Mouse (Mus musculus): ENCODE data around the gene Sirt2. TPM values are rescaled to one million over a fixed set of nuclear protein-coding genes. Genes with fewer than 3 reads are reported as not detected.

The Sirt2 gene
- polyA plus RNA-seq, 1 experiment from 2014 or later: 106 TPM

GRCm38 (mm10) chr7:28758623-28759022, 7.9 kb upstream of the Sirt2 start:
- Histone ChIP-seq H3K4me3 (replicated peaks; ENCODE audit: low read length) (no peak overlapping the region), H3K27ac (no peak overlapping the region), H3K36me3 (replicated peaks; ENCODE audit: control insufficient read depth, insufficient read depth) (peaks cover 50% of the 10 kb centered on the region), H3K4me2 (replicated peaks) (no peak overlapping the region), H3K9ac (no peak overlapping the region), H3K4me1 (replicated peaks; ENCODE audit: control insufficient read depth, insufficient read depth, low read length) (peaks cover 5% of the 10 kb centered on the region), H3K9me3 (ENCODE audit: control insufficient read depth, low read length) (no peaks in the 10 kb centered on the region), H3K27me3 (ENCODE audit: control insufficient read depth, insufficient read depth, low read length) (no peaks in the 10 kb centered on the region)
- WGBS: 80% methylated on average over 13 of the region's 13 CpGs
- DNase-seq (ENCODE audit: low spot score): no peak
- no peak for ATAC-seq (ENCODE audit: low FRiP score)

- no peak for ATAC-seq (ENCODE audit: low FRiP score)
- Histone ChIP-seq H3K4me3 (replicated peaks; ENCODE audit: low read length) (no peak overlapping the region), H3K9ac (no peak overlapping the region), H3K27ac (no peak overlapping the region), H3K4me1 (replicated peaks; ENCODE audit: control insufficient read depth, insufficient read depth, low read length) (peaks cover 12% of the 10 kb centered on the region), H3K36me3 (replicated peaks; ENCODE audit: control insufficient read depth, insufficient read depth) (peaks cover 49% of the 10 kb centered on the region), H3K4me2 (replicated peaks) (no peak overlapping the region), H3K9me3 (ENCODE audit: control insufficient read depth, low read length) (no peaks in the 10 kb centered on the region), H3K27me3 (ENCODE audit: control insufficient read depth, insufficient read depth, low read length) (no peaks in the 10 kb centered on the region)
- WGBS: 92% methylated on average over 9 of the region's 9 CpGs
- no peak for DNase-seq (ENCODE audit: low spot score)
Measured at GRCm38 (mm10) chr7:28761907-28762306, 4.6 kb upstream of the Sirt2 start.

GRCm38 (mm10) chr7:28765211-28765610, 1.3 kb upstream of the Sirt2 start:
- Histone ChIP-seq H3K9ac (peak overlapping the region; percentile 71; the same call in 1 of the 2 replicates), H3K9me3 (ENCODE audit: control insufficient read depth, low read length) (no peaks in the 10 kb centered on the region), H3K4me3 (replicated peaks; ENCODE audit: low read length) (peak overlapping the region; percentile 64; the same call in 1 of the 2 replicates), H3K4me2 (replicated peaks) (peak overlapping the region; percentile 58; the same call in 1 of the 2 replicates), H3K4me1 (replicated peaks; ENCODE audit: control insufficient read depth, insufficient read depth, low read length) (peaks cover 26% of the 10 kb centered on the region), H3K27ac (no peak overlapping the region), H3K27me3 (ENCODE audit: control insufficient read depth, insufficient read depth, low read length) (no peaks in the 10 kb centered on the region), H3K36me3 (replicated peaks; ENCODE audit: control insufficient read depth, insufficient read depth) (peaks cover 31% of the 10 kb centered on the region)
- ATAC-seq (ENCODE audit: low FRiP score) (no peak), DNase-seq (ENCODE audit: low spot score) (no peak)
- 86% methylated on average over 6 of the region's 6 CpGs for WGBS

- H3K36me3 ChIP-seq (replicated peaks; ENCODE audit: control insufficient read depth, insufficient read depth): peaks cover 14% of the 10 kb centered on the region
- peak overlapping the region; percentile 75 for H3K9ac ChIP-seq
- H3K4me2 ChIP-seq (replicated peaks): peak overlapping the region; percentile 74
- DNase-seq (ENCODE audit: low spot score): peak; percentile 52
- ATAC-seq (ENCODE audit: low FRiP score): peak; percentile 7
- H3K4me3 ChIP-seq (replicated peaks; ENCODE audit: low read length): peak overlapping the region; percentile 64
- WGBS: 8% methylated on average over 14 of the region's 14 CpGs
- no peaks in the 10 kb centered on the region for H3K9me3 ChIP-seq (ENCODE audit: control insufficient read depth, low read length)
- H3K4me1 ChIP-seq (replicated peaks; ENCODE audit: control insufficient read depth, insufficient read depth, low read length): peaks cover 26% of the 10 kb centered on the region
- H3K27ac ChIP-seq: no peak overlapping the region
- H3K27me3 ChIP-seq (ENCODE audit: control insufficient read depth, insufficient read depth, low read length): no peaks in the 10 kb centered on the region
Measured at GRCm38 (mm10) chr7:28766910-28767309, 375 bp downstream of the Sirt2 start.

GRCm38 (mm10) chr7:28767462-28767965, 979 bp downstream of the Sirt2 start, which contains the start of gene Nfkbib:
Nfkbib (minus strand) TSS chr7:28767512.
- peak within 1 kb of the TSS; percentile 64 for H3K4me3 ChIP-seq (replicated peaks; ENCODE audit: low read length)
- H3K27ac ChIP-seq: no peak within 1 kb of the TSS
- 72% methylated on average over 7 of the region's 7 CpGs for WGBS
- no peak for ATAC-seq (ENCODE audit: low FRiP score)
- H3K4me2 ChIP-seq (replicated peaks): peak within 1 kb of the TSS; percentile 74
- H3K9ac ChIP-seq: peak within 1 kb of the TSS; percentile 75
- H3K27me3 ChIP-seq (ENCODE audit: control insufficient read depth, insufficient read depth, low read length): no peaks in the 10 kb centered on the region
- DNase-seq (ENCODE audit: low spot score): no peak
- H3K4me1 ChIP-seq (replicated peaks; ENCODE audit: control insufficient read depth, insufficient read depth, low read length): peaks cover 26% of the 10 kb centered on the region
- H3K36me3 ChIP-seq (replicated peaks; ENCODE audit: control insufficient read depth, insufficient read depth): peaks cover 10% of the 10 kb centered on the region; the same call in 1 of the 2 replicates
- no peaks in the 10 kb centered on the region for H3K9me3 ChIP-seq (ENCODE audit: control insufficient read depth, low read length)

GRCm38 (mm10) chr7:28769414-28769958, 3.0 kb downstream of the Sirt2 start:
- WGBS: 91% methylated on average over 9 of the region's 9 CpGs
- Histone ChIP-seq H3K4me2 (replicated peaks) (no peak overlapping the region), H3K9ac (no peak overlapping the region), H3K36me3 (replicated peaks; ENCODE audit: control insufficient read depth, insufficient read depth) (no peaks in the 10 kb centered on the region; the same call in 1 of the 2 replicates), H3K27ac (no peak overlapping the region), H3K27me3 (ENCODE audit: control insufficient read depth, insufficient read depth, low read length) (no peaks in the 10 kb centered on the region), H3K9me3 (ENCODE audit: control insufficient read depth, low read length) (no peaks in the 10 kb centered on the region), H3K4me1 (replicated peaks; ENCODE audit: control insufficient read depth, insufficient read depth, low read length) (peaks cover 31% of the 10 kb centered on the region), H3K4me3 (replicated peaks; ENCODE audit: low read length) (no peak overlapping the region)
- DNase-seq (ENCODE audit: low spot score) (no peak), ATAC-seq (ENCODE audit: low FRiP score) (no peak)

GRCm38 (mm10) chr7:28770309-28770708, 3.8 kb downstream of the Sirt2 start:
- Histone ChIP-seq H3K4me1 (replicated peaks; ENCODE audit: control insufficient read depth, insufficient read depth, low read length) (peaks cover 25% of the 10 kb centered on the region), H3K27ac (no peak overlapping the region), H3K36me3 (replicated peaks; ENCODE audit: control insufficient read depth, insufficient read depth) (no peaks in the 10 kb centered on the region; the same call in 1 of the 2 replicates), H3K27me3 (ENCODE audit: control insufficient read depth, insufficient read depth, low read length) (no peaks in the 10 kb centered on the region), H3K9me3 (ENCODE audit: control insufficient read depth, low read length) (no peaks in the 10 kb centered on the region), H3K9ac (no peak overlapping the region), H3K4me2 (replicated peaks) (no peak overlapping the region), H3K4me3 (replicated peaks; ENCODE audit: low read length) (no peak overlapping the region)
- 95% methylated on average over 3 of the region's 3 CpGs for WGBS
- DNase-seq (ENCODE audit: low spot score): no peak
- no peak for ATAC-seq (ENCODE audit: low FRiP score)

- Histone ChIP-seq H3K4me2 (replicated peaks) (no peak overlapping the region), H3K27ac (no peak overlapping the region), H3K27me3 (ENCODE audit: control insufficient read depth, insufficient read depth, low read length) (no peaks in the 10 kb centered on the region), H3K36me3 (replicated peaks; ENCODE audit: control insufficient read depth, insufficient read depth) (peaks cover 5% of the 10 kb centered on the region), H3K9ac (no peak overlapping the region), H3K9me3 (ENCODE audit: control insufficient read depth, low read length) (no peaks in the 10 kb centered on the region), H3K4me1 (replicated peaks; ENCODE audit: control insufficient read depth, insufficient read depth, low read length) (peaks cover 20% of the 10 kb centered on the region; the same call in 1 of the 2 replicates), H3K4me3 (replicated peaks; ENCODE audit: low read length) (no peak overlapping the region)
- ATAC-seq (ENCODE audit: low FRiP score): no peak
- no peak for DNase-seq (ENCODE audit: low spot score)
- 93% methylated on average over 11 of the region's 11 CpGs for WGBS
Measured at GRCm38 (mm10) chr7:28771867-28772266, 5.3 kb downstream of the Sirt2 start.

- Histone ChIP-seq H3K9me3 (ENCODE audit: control insufficient read depth, low read length) (no peaks in the 10 kb centered on the region), H3K36me3 (replicated peaks; ENCODE audit: control insufficient read depth, insufficient read depth) (peaks cover 10% of the 10 kb centered on the region), H3K27me3 (ENCODE audit: control insufficient read depth, insufficient read depth, low read length) (no peaks in the 10 kb centered on the region), H3K9ac (no peak overlapping the region), H3K4me2 (replicated peaks) (no peak overlapping the region), H3K27ac (no peak overlapping the region), H3K4me3 (replicated peaks; ENCODE audit: low read length) (no peak overlapping the region), H3K4me1 (replicated peaks; ENCODE audit: control insufficient read depth, insufficient read depth, low read length) (0 out of 2 replicates have a peak, but pooled peaks cover 9% of the 10 kb centered on the region)
- WGBS: 78% methylated on average over 3 of the region's 3 CpGs
- DNase-seq (ENCODE audit: low spot score) (no peak), ATAC-seq (ENCODE audit: low FRiP score) (no peak)
Measured at GRCm38 (mm10) chr7:28773163-28773562, 6.6 kb downstream of the Sirt2 start.

All from hindbrain, embryonic 14.5 days (tissue).